Mouse (Mus musculus) spleen, adult 2 months (tissue): Measurements from ENCODE around the gene Mif. TPM values are rescaled to one million over a fixed set of nuclear protein-coding genes. Genes with fewer than 3 reads are reported as not detected.
"Not testable (repeated sequence)": the region's sequence is repeated elsewhere in the genome, so short reads cannot be mapped to it uniquely, and the experiment has no call there.

ENCODE experiments used
- DNase-seq, 2 experiments: peaks; one replicate each; pipeline versions ENCODE4 v3.0.0 to v3.0.0-alpha.2; 2012 to 2021; ENCODE audit warnings: low spot score in 2 of 2, low read depth in 1 of 2
- H3K27ac ChIP-seq: fragments of 200-500 bp; 2 replicates; pipeline ENCODE4 v1.5.1; 2012; ENCODE audit warnings: low read length, inconsistent platforms; ENCODE audit not compliant: insufficient read depth
- H3K27me3 ChIP-seq: fragments of 200-500 bp; 2 replicates; pipeline ENCODE4 v1.6.1; 2012; ENCODE audit warnings: mild to moderate bottlenecking, moderate library complexity, low read length, inconsistent platforms; ENCODE audit not compliant: control insufficient read depth, insufficient read depth
- H3K36me3 ChIP-seq: fragments of 200-500 bp; 2 replicates; pipeline ENCODE4 v1.6.1; 2012; ENCODE audit warnings: mild to moderate bottlenecking, low read length, inconsistent platforms; ENCODE audit not compliant: control insufficient read depth, insufficient read depth
- H3K4me1 ChIP-seq: fragments of 200-500 bp; 2 replicates; pipeline ENCODE4 v1.6.1; 2011; ENCODE audit warnings: inconsistent platforms; ENCODE audit not compliant: control insufficient read depth, insufficient read depth, insufficient read length
- H3K4me3 ChIP-seq: fragments of 200-500 bp; 2 replicates; pipeline ENCODE4 v1.5.1; 2011; ENCODE audit warnings: mild to moderate bottlenecking, inconsistent platforms; ENCODE audit not compliant: insufficient read depth, insufficient read length; ENCODE audit errors: extremely low read depth
- CTCF ChIP-seq: fragments of 200-500 bp; IDR thresholded peaks from 2 replicates; pipeline ENCODE4 v1.5.1; 2011; ENCODE audit warnings: mild to moderate bottlenecking, inconsistent platforms; ENCODE audit not compliant: insufficient read depth, insufficient read length, insufficient replicate concordance; ENCODE audit errors: extremely low read depth
- POLR2A ChIP-seq: fragments of 200-500 bp; IDR thresholded peaks from 2 replicates; pipeline ENCODE4 v1.6.1; 2011; ENCODE audit warnings: low read depth, low read length, inconsistent platforms
- WGBS: fragments of 180-500 bp; shearing (Covaris S2); methylation state at CpG from one replicate; pipeline ENCODE4 v1.1.7; 2018; 5-methylcytosine and 5-hydroxymethylcytosine counted together
- polyA plus RNA-seq: library from polyadenylated mRNA; depleted of rRNA; stranded (reverse); fragments of >200 nt; gene quantifications from 2 replicates; pipeline ENCODE4 v1.2.3, GENCODE M21; 2012

Mif gene
- polyA plus RNA-seq, 1 experiment: 677 TPM

DNA sequence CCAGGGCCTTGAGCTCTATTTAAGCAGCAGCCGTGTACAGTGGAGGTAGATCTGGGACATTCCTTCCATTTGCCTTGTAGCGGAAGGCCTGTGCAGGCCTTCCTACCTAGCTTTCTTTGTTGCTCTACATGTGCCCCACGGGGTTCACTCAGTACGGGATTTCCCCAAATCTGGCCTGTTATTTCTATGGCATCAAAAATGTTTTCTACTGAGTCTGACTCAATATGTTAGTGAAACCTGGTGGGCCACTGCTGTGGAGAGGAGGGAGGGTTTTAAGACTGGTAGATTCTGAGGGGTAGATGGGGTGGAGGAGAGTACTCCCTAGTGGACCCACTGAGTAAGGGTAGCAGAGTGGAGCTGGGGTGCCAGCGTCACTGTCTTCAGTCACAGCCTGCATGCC, 35.7 kb upstream of the Mif start:
- no peak overlapping the region for H3K27ac ChIP-seq
- no peak overlapping the region for H3K4me3 ChIP-seq
- 87% methylated on average over 5 of the region's 5 CpGs for WGBS
- no peaks in the 10 kb centered on the region for H3K27me3 ChIP-seq
- peaks cover 16% of the 10 kb centered on the region for H3K36me3 ChIP-seq
- no peak for DNase-seq
- peaks cover 13% of the 10 kb centered on the region for H3K4me1 ChIP-seq
- TF ChIP-seq CTCF (no peak), POLR2A (no peak)

DNA sequence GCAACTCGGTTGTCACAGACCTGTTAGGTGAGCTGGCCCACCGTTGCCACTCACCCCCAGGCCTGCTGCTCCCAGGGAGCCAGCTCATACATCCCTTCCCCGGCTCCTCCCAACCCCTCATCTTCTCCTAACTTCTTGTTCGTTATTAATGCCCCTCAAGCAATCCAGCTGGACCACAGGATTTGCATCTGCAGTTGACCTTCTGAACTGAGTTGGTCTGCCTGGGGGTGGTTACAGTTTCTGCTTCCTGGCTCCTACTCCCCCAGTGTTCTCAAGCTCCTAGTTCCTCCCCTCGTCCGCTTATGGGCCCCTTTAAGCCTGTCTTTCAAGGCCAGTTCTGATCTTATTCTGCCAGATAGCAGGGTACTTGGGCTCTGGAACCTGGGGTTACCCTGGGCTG, 34.6 kb upstream of the Mif start:
- TF ChIP-seq POLR2A (no peak), CTCF (no peak)
- 62% methylated on average over 6 of the region's 6 CpGs for WGBS
- Histone ChIP-seq H3K27me3 (no peaks in the 10 kb centered on the region), H3K4me3 (no peak overlapping the region), H3K36me3 (peaks cover 13% of the 10 kb centered on the region), H3K4me1 (peaks cover 13% of the 10 kb centered on the region), H3K27ac (no peak overlapping the region)
- no peak for DNase-seq

DNA sequence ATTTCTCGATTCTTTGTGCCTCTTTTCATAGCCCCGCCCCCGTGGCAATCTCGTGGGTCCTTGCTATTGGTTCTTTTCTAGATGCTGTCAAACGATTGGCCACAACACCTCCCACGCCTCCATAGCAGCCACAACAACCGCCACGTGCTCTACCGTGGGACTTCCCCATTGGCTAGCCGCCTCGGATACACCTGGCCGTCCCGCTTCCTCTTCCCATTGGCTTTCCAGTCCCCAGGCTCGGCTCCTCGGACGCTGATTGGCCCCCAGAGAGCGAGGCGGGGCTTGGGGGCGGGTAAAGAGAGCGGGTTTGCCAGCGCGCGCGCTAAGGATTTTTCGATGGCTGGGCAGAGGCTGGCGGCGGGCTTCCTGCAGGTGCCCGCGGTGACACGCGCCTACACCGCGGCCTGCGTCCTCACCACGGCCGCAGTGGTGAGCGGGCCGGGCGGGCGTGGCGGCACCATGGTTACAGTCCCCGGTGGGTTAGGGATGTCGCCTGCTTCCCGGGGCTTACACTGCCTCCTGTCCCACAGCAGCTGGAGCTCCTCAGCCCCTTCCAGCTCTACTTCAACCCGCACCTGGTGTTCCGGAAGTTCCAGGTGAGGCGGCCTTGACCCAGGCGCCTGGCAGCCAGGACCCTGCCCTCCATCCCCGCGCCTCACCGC, 33.2 kb upstream of the Mif start, which contains the start of gene Derl3:
TSS of gene Derl3 (plus strand) at position 325 of the 662 bp plus-strand sequence.
- H3K4me3 ChIP-seq: peak within 1 kb of the TSS; percentile 49
- H3K36me3 ChIP-seq: peaks cover 13% of the 10 kb centered on the region
- no peaks in the 10 kb centered on the region for H3K27me3 ChIP-seq
- TF ChIP-seq CTCF (no peak), POLR2A (no peak)
- DNase-seq: peak; percentile 97 to 98
- WGBS: 3% methylated on average over 51 of the region's 51 CpGs
- H3K4me1 ChIP-seq: peaks cover 13% of the 10 kb centered on the region
- H3K27ac ChIP-seq: no peak within 1 kb of the TSS

DNA sequence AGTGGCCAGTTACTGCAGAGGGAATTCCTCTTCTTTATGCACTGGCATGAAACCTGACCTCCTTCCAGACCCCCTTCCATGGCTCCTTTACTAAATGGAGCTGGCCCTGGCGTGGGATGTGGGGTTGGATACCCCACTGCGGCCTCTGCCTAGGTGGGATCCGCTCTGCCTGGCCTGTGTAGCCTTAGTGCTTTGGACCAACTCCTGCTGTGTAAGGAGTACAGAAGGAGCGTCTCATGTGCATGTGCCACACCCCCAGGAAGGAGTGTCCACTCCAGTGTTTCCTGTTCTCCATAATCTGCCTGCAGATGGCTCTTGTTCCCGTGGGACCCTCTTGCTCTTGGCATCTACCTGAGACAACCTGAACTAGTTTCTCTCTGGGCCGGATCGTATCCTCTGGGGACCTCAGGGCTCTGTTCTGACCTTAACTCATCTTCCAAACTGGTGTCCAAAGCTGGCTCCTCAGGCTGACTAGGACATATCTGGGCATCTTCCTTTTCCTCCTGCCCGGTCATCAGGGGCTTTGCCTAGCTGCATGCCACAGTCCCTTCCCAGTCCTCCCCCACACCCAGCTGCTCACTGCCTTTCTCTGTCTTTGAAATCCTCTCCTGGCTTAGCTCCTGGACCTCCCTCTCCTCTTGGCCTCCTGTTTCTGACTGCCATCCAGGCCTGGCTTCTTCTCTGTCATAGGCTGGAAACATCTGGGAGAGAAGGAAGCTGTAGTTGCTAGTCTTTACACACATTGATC, 29.5 kb upstream of the Mif start:
- no peak for TF ChIP-seq POLR2A
- no peak for TF ChIP-seq CTCF
- DNase-seq: no peak
- H3K27ac ChIP-seq: no peak overlapping the region
- no peak overlapping the region for H3K4me3 ChIP-seq
- H3K4me1 ChIP-seq: peaks cover 10% of the 10 kb centered on the region
- no peaks in the 10 kb centered on the region for H3K36me3 ChIP-seq
- H3K27me3 ChIP-seq: no peaks in the 10 kb centered on the region
- 64% methylated on average over 8 of the region's 8 CpGs for WGBS

DNA sequence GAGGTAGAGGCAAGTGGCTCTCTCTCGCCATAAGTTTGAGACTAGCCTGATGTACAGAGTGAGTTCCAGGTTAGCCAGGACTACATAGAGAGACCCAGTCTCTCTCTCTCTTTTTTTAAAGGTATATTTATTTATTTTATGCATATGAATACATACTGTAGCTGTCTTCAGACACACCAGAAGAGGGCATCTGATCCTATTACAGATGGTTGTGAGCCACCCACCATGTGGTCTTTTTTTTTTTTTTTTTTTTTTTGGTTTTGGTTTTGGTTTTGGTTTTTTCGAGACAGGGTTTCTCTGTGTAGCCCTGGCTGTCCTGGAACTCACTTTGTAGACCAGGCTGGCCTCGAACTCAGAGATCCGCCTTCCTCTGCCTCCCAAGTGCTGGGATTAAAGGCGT, 27.5 kb upstream of the Mif start:
- DNase-seq, H3K27me3 ChIP-seq, H3K36me3 ChIP-seq, H3K4me1 ChIP-seq, H3K27ac ChIP-seq, H3K4me3 ChIP-seq: not testable (repeated sequence)
- WGBS: 70% methylated on average over 5 of the region's 5 CpGs

DNA sequence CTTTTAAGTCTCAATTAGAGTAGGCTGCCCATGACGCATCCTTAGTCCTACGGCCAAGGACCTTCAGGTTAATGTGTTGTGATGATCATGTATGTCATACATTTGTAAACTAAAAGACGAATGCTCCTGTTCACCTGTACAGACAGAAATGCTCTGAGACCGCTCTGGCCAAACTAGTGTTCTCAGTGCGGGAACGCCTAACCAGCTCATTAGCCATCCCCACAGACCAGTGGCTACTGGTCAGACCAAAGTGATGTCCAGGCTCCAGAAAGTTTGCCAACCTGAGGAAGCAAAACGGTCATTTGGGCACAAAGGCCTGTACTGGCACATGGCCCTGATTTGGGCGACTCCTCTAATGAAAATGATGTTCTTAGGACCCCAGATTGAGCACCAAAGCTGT, 24.7 kb upstream of the Mif start:
- DNase-seq: no peak
- no peaks in the 10 kb centered on the region; the same call in 1 of the 2 replicates for H3K27me3 ChIP-seq
- H3K27ac ChIP-seq: no peak overlapping the region
- TF ChIP-seq POLR2A: no peak
- TF ChIP-seq CTCF: no peak
- H3K4me1 ChIP-seq: no peaks in the 10 kb centered on the region; the same call in 1 of the 2 replicates
- WGBS: 92% methylated on average over 8 of the region's 8 CpGs
- no peaks in the 10 kb centered on the region for H3K36me3 ChIP-seq
- no peak overlapping the region for H3K4me3 ChIP-seq

DNA sequence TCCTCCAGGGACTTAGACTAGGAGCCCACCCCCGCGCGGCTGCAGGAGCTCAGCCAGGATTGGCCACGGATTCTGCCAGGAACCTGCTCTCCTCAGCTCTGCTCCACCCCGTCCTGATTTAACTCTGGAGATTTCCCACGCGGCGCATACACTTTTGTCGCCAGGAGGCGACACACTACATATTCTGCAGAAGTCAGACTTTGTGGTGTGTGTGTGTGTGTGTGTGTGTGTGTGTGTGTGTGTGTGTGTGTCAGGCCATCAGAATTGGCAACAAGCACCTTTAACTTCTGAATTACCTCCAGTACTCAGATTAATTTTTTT, 23.2 kb upstream of the Mif start:
- no peaks in the 10 kb centered on the region; the same call in 1 of the 2 replicates for H3K27me3 ChIP-seq
- peak; percentile 57 to 66 for DNase-seq
- WGBS: 7% methylated on average over 10 of the region's 10 CpGs
- TF ChIP-seq CTCF (peak; percentile 59; the same call in 1 of the 2 replicates), POLR2A (no peak)
- H3K4me3 ChIP-seq: no peak overlapping the region
- no peaks in the 10 kb centered on the region; the same call in 1 of the 2 replicates for H3K4me1 ChIP-seq
- no peak overlapping the region for H3K27ac ChIP-seq
- H3K36me3 ChIP-seq: no peaks in the 10 kb centered on the region
